Mouse (Mus musculus) lung, postnatal 25 days (tissue): Measurements from ENCODE around the gene Zfp472.

Experiments
- DNase-seq: peaks from one replicate; pipeline ENCODE4 v3.0.0; 2022; ENCODE audit warnings: low spot score

The Zfp472 gene

GRCm38 (mm10) chr17:32965623-32966290, at the start of gene Zfp472:
Zfp472 (plus strand) TSS chr17:32965814.
- peak; percentile 95 for DNase-seq

- DNase-seq = no peak
These were observed 49.5 kb upstream of the Zfp472 start for GRCm38 (mm10) chr17:32916075-32916474.

DNA sequence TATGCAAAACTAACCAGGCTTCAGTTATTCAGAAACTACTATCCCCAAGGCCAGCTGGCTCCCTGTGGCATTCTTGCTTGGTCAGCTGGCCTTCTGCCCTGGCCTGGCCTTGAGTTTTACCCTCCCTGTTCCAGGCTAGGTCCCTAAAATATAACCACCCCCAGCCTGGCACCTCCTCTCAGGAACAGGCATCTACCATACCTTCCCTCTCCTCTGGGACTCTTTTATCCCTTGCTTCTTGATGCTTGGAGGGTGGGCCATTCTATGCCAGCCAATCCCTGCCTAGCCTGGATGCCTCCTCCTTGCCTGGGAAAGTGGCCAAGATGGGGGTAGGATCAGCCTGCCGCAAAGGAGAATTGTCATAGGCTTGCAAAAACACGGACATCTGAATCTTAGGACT, 48.5 kb upstream of the Zfp472 start, which contains the start of gene Cyp4f14:
Gene Cyp4f14, minus strand, starts transcription at position 212 of the 400 bp plus-strand sequence.
- no peak for DNase-seq

GRCm38 (mm10) chr17:32919123-32919522, 46.5 kb upstream of the Zfp472 start:
- no peak for DNase-seq

GRCm38 (mm10) chr17:32923681-32924080, 41.9 kb upstream of the Zfp472 start:
- DNase-seq = no peak

GRCm38 (mm10) chr17:32924658-32925312, 40.8 kb upstream of the Zfp472 start:
- DNase-seq = peak; percentile 71

- DNase-seq = no peak
These were observed 37.8 kb upstream of the Zfp472 start for GRCm38 (mm10) chr17:32927803-32928202.

GRCm38 (mm10) chr17:32939831-32940230, 25.8 kb upstream of the Zfp472 start:
- DNase-seq = no peak

GRCm38 (mm10) chr17:32943661-32944060, 22.0 kb upstream of the Zfp472 start:
- DNase-seq = no peak

- no peak for DNase-seq
These were observed 21.1 kb upstream of the Zfp472 start for GRCm38 (mm10) chr17:32944402-32945035.

DNA sequence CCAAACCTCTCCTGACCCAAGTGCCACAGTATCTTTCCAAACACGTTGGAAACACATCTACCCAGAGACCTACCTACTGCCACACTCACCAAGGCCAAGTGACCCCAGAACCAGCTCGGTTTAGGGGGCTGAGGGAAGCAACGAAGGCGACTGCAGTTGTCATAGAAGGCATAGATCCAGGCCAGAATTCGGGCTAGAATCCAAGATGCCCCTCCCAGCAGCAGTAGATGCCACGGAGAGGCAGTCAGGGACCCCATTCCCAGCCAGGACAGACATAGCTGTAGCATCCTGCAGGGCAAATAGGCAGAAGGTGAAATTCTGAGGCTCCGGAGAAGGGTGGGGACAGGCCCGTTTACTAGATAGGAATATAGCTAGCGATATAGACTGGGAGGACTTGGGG, 18.9 kb upstream of the Zfp472 start:
- DNase-seq = peak; percentile 12

DNA sequence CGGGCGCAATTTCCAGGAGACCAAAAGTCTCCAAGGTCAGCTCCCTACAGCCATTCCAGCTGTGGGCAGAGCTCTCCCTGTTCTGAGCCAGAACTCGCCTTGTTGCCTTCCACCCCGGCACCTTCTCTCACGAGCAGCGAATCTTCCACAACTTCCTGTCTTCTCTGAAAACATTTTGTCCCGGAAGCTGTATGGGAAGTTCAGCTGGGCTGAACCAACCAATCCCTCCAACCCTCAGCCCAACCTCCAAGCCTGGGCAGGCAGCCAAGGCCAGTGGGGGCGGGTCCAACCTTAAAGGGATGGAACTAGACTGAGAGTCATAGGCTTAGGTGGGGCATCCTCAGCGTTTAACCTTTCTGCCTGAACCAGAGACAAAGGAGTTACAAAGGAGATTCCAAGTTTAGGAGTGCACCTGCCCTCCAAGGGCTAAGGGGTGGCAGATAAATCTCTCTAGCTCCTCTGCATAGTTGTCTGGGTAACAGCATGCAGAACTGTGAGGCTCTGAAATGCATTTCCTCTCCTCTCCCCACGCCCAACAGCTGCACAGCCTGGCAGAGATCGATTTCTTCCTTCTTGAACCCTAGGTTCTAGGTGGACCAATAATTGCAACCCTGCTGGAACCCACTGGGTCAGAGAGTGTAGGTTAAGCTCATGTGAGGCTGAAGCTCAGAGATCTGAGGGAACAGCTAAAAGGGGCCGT, 18.2 kb upstream of the Zfp472 start, which contains the start of gene Cyp4f13:
Gene Cyp4f13, minus strand, starts transcription at position 188 of the 700 bp plus-strand sequence.
- DNase-seq = peak; percentile 99

DNA sequence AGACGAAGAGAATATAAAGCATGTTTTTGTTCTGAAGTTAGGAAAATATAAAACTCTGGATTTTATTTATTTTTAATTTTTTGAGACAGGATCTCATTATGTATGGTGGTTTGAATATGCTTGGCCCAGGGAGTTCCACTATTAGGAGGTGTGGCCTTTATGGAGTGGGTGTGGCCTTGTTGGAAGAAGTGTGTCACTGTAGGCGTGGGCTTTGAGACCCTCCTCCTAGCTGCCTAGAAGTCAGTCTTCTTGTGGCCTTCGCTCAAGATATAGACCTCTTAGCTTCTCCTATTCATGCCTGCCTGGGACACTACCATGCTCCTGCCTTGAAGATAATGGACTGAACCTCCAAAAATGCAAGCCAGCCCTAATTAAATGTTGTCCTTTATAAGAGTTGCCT, 15.5 kb upstream of the Zfp472 start:
- DNase-seq = no peak

GRCm38 (mm10) chr17:32951006-32951405, 14.6 kb upstream of the Zfp472 start:
- DNase-seq = no peak

GRCm38 (mm10) chr17:32951441-32951840, 14.2 kb upstream of the Zfp472 start:
- DNase-seq = peak; percentile 77

GRCm38 (mm10) chr17:32965253-32965622, 376 bp upstream of the Zfp472 start:
- DNase-seq = no peak

DNA sequence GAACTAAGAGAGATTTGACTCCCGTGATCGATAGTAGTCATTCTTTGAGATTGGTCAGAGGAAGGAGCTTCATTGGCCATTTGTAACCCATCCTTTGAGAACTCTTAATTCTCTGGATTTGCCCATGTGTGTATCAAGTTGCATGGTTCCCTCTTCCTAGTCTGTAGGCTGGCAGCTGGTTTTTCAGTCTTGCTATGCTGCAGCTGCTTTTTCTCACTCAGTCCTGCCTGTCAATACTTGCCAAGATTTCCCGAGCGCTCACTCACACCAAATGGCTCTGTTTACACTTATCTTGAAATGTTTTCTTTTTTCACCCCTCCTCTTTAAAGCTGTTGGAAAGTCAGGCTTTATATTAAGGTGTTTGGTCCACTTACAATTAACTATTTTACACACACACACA, 15.7 kb downstream of the Zfp472 start:
- DNase-seq = no peak

DNA sequence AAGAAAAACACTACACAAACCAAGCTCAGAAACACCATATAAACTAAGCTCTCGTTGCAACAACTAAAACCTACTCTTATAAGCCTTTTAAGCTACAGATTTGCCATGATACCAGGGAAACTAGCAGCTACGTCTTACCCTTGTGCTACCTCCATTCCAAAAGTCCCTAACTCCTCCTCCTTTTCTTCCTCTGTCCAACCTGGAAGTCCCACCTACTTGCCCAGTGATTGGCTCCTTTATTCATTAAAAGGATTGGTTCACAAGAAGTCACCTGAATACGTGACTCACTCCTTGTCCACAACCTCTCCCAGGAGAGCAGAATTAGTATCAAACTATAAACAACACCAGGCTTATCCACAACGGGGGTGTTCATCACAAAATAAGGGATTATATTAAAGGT, 20.7 kb downstream of the Zfp472 start:
- DNase-seq = no peak

GRCm38 (mm10) chr17:32991965-32992698, 26.5 kb downstream of the Zfp472 start:
- peak; percentile 22 for DNase-seq

DNA sequence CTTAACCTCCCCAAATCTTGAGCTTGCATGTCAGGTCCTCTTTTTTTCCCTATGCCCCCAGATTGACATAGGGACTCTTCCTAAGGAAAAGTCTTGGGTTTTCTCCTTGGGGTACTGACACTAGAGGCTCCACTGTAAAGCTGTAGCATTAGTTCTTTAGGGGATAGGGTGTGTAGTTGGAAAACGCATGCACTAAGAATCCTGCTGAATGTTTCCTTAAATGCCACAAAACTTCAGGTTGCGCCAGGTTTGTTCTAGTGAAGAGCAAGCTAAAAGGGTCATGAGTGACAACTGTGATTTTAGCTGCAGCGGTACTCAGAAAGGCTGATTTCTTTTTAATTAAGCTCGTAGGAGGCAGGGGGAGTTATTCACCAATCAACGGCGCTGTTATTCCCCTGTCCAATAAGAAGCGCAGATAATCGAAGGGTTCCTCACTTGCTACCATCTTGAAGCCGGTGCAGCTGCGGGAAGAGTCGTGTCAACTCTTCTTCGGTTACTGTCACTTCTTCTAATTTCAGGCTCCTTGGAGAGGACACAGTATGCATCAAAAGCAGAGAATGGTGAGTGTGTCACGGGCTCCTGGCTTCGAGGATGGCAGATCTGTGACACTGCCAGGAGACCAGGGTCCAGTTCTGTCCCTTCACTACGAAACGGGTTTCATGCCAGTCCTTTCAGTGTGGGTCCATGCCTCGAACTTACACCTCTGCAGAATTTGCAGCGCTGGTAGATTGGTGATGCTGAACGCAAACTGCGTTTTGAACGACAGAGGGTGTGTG, 27.3 kb downstream of the Zfp472 start, which contains the start of gene Zfp952:
Gene Zfp952, plus strand, starts transcription at position 431 of the 776 bp plus-strand sequence.
- DNase-seq = peak; percentile 91

- no peak for DNase-seq
These were observed 32.9 kb downstream of the Zfp472 start for GRCm38 (mm10) chr17:32998492-32998891.
